Mouse (Mus musculus) liver, embryonic 14.5 days (tissue): ENCODE measurements at regions not wholly inside any gene's neighbourhood (a gene's known extent, or its start where the extent isn't known, plus 50 kb on each side); places are given as distances from the start of the nearest gene placed in this dataset.

Source experiments
- CTCF ChIP-seq: IDR thresholded peaks from 2 replicates; pipeline ENCODE4 v1.5.1; 2016; ENCODE audit warnings: antibody characterized with exemption, low read depth, control low read depth
- EP300 ChIP-seq: IDR thresholded peaks from 2 replicates; pipeline ENCODE4 v1.6.1; 2016; ENCODE audit warnings: antibody characterized with exemption, low read depth

DNA sequence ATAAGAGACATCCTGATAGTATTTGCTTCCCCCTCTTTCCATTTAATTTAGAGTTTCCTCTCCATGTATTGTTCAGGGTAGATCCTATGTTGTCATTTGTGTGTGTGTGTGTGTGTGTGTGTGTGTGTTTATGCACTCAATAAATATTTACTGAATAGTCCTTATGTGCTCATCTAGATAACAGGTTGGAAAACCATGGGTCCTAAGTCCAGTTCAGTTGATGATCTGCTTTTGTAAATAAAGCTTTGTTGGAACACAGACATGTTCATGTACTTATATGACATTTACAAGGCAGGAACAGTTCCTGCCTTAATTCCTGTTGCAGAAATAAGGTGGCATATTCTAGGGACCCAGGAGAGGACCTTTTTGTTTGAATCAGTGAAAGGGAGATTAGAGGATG lies 87.0 kb upstream of the Cpne4 start:
- TF ChIP-seq CTCF (no peak), EP300 (no peak)
